Mouse (Mus musculus): ENCODE measurements at regions not wholly inside any gene's neighbourhood (a gene's known extent, or its start where the extent isn't known, plus 50 kb on each side); places are given as distances from the start of the nearest gene placed in this dataset.

GRCm38 (mm10) chr12:106912782-106913181, 575.6 kb upstream of the 3110018I06Rik start:
- Histone ChIP-seq H3K4me3 (ENCODE audit: insufficient read depth, poor library complexity, severe bottlenecking) (no peak overlapping the region), H3K36me3 (ENCODE audit: control insufficient read depth, insufficient read depth) (no peaks in the 10 kb centered on the region), H3ac (ENCODE audit: control insufficient read depth, insufficient read length, low read depth) (no peak overlapping the region), H3K79me3 (ENCODE audit: low read depth) (no peaks in the 10 kb centered on the region), H3K79me2 (ENCODE audit: control insufficient read depth, insufficient read depth) (no peaks in the 10 kb centered on the region), H3K27me3 (ENCODE audit: control insufficient read depth, insufficient read depth, insufficient read length) (no peaks in the 10 kb centered on the region)
- TF ChIP-seq FOSL1 (IDR thresholded peaks at IDR 0.05; ENCODE audit: insufficient read depth, low read length, poor library complexity, severe bottlenecking) (no peak), MAX (IDR thresholded peaks at IDR 0.05) (no peak), CTCF (IDR thresholded peaks at IDR 0.05; ENCODE audit: control insufficient read depth, insufficient read depth, insufficient read length) (no peak), MYOG (IDR thresholded peaks at IDR 0.05; ENCODE audit: control insufficient read depth, extremely low read depth, insufficient read length) (no peak), USF1 (IDR thresholded peaks at IDR 0.05; ENCODE audit: low read depth) (no peak), CEBPB (IDR thresholded peaks at IDR 0.05; ENCODE audit: low read depth) (no peak), MYOD1 (IDR thresholded peaks at IDR 0.05; ENCODE audit: control insufficient read depth, insufficient read length, low read depth) (no peak)

- Histone ChIP-seq H3K79me3 (ENCODE audit: low read depth) (no peaks in the 10 kb centered on the region), H3K79me2 (ENCODE audit: control insufficient read depth, insufficient read depth) (no peaks in the 10 kb centered on the region), H3K4me3 (ENCODE audit: insufficient read depth, poor library complexity, severe bottlenecking) (no peak overlapping the region), H3K36me3 (ENCODE audit: control insufficient read depth, insufficient read depth) (no peaks in the 10 kb centered on the region), H3ac (ENCODE audit: control insufficient read depth, insufficient read length, low read depth) (no peak overlapping the region), H3K27me3 (ENCODE audit: control insufficient read depth, insufficient read depth, insufficient read length) (no peaks in the 10 kb centered on the region)
- TF ChIP-seq MAX (IDR thresholded peaks at IDR 0.05) (no peak), USF1 (IDR thresholded peaks at IDR 0.05; ENCODE audit: low read depth) (no peak), FOSL1 (IDR thresholded peaks at IDR 0.05; ENCODE audit: insufficient read depth, low read length, poor library complexity, severe bottlenecking) (no peak)
Measured at GRCm38 (mm10) chr12:106922571-106922991, 565.9 kb upstream of the 3110018I06Rik start.

- H3K4me3 ChIP-seq (ENCODE audit: insufficient read depth, poor library complexity, severe bottlenecking): no peak overlapping the region
- no peaks in the 10 kb centered on the region for H3K27me3 ChIP-seq (ENCODE audit: control insufficient read depth, insufficient read depth, insufficient read length)
- TF ChIP-seq CEBPB (IDR thresholded peaks at IDR 0.05; ENCODE audit: low read depth) (no peak), FOSL1 (IDR thresholded peaks at IDR 0.05; ENCODE audit: insufficient read depth, low read length, poor library complexity, severe bottlenecking) (no peak), CTCF (IDR thresholded peaks at IDR 0.05; ENCODE audit: control insufficient read depth, insufficient read depth, insufficient read length) (no peak), MYOD1 (IDR thresholded peaks at IDR 0.05; ENCODE audit: control insufficient read depth, insufficient read length, low read depth) (no peak), MYOG (IDR thresholded peaks at IDR 0.05; ENCODE audit: control insufficient read depth, extremely low read depth, insufficient read length) (no peak), MAX (IDR thresholded peaks at IDR 0.05) (no peak), USF1 (IDR thresholded peaks at IDR 0.05; ENCODE audit: low read depth) (no peak)
- H3K79me2 ChIP-seq (ENCODE audit: control insufficient read depth, insufficient read depth): no peaks in the 10 kb centered on the region
- no peak overlapping the region for H3ac ChIP-seq (ENCODE audit: control insufficient read depth, insufficient read length, low read depth)
- no peaks in the 10 kb centered on the region for H3K36me3 ChIP-seq (ENCODE audit: control insufficient read depth, insufficient read depth)
- no peaks in the 10 kb centered on the region for H3K79me3 ChIP-seq (ENCODE audit: low read depth)
Measured at GRCm38 (mm10) chr12:106928389-106928788, 560.0 kb upstream of the 3110018I06Rik start.

GRCm38 (mm10) chr12:106929161-106929560, 559.3 kb upstream of the 3110018I06Rik start:
- no peak for TF ChIP-seq MAX (IDR thresholded peaks at IDR 0.05)
- no peak for TF ChIP-seq MYOD1 (IDR thresholded peaks at IDR 0.05; ENCODE audit: control insufficient read depth, insufficient read length, low read depth)
- TF ChIP-seq CTCF (IDR thresholded peaks at IDR 0.05; ENCODE audit: control insufficient read depth, insufficient read depth, insufficient read length): no peak
- no peak for TF ChIP-seq USF1 (IDR thresholded peaks at IDR 0.05; ENCODE audit: low read depth)
- TF ChIP-seq MYOG (IDR thresholded peaks at IDR 0.05; ENCODE audit: control insufficient read depth, extremely low read depth, insufficient read length): no peak
- TF ChIP-seq FOSL1 (IDR thresholded peaks at IDR 0.05; ENCODE audit: insufficient read depth, low read length, poor library complexity, severe bottlenecking): no peak
- no peak for TF ChIP-seq CEBPB (IDR thresholded peaks at IDR 0.05; ENCODE audit: low read depth)
- H3K79me3 ChIP-seq (ENCODE audit: low read depth): no peaks in the 10 kb centered on the region
- H3K27me3 ChIP-seq (ENCODE audit: control insufficient read depth, insufficient read depth, insufficient read length): no peaks in the 10 kb centered on the region
- H3K36me3 ChIP-seq (ENCODE audit: control insufficient read depth, insufficient read depth): no peaks in the 10 kb centered on the region
- no peak overlapping the region for H3ac ChIP-seq (ENCODE audit: control insufficient read depth, insufficient read length, low read depth)
- no peaks in the 10 kb centered on the region for H3K79me2 ChIP-seq (ENCODE audit: control insufficient read depth, insufficient read depth)
- H3K4me3 ChIP-seq (ENCODE audit: insufficient read depth, poor library complexity, severe bottlenecking): no peak overlapping the region

- Histone ChIP-seq H3K79me3 (ENCODE audit: low read depth) (no peaks in the 10 kb centered on the region), H3K79me2 (ENCODE audit: control insufficient read depth, insufficient read depth) (no peaks in the 10 kb centered on the region), H3K27me3 (ENCODE audit: control insufficient read depth, insufficient read depth, insufficient read length) (no peaks in the 10 kb centered on the region), H3ac (ENCODE audit: control insufficient read depth, insufficient read length, low read depth) (no peak overlapping the region), H3K36me3 (ENCODE audit: control insufficient read depth, insufficient read depth) (no peaks in the 10 kb centered on the region), H3K4me3 (ENCODE audit: insufficient read depth, poor library complexity, severe bottlenecking) (no peak overlapping the region)
- TF ChIP-seq CTCF (IDR thresholded peaks at IDR 0.05; ENCODE audit: control insufficient read depth, insufficient read depth, insufficient read length): no peak
- no peak for TF ChIP-seq FOSL1 (IDR thresholded peaks at IDR 0.05; ENCODE audit: insufficient read depth, low read length, poor library complexity, severe bottlenecking)
- TF ChIP-seq USF1 (IDR thresholded peaks at IDR 0.05; ENCODE audit: low read depth): no peak
- no peak for TF ChIP-seq MAX (IDR thresholded peaks at IDR 0.05)
- no peak for TF ChIP-seq CEBPB (IDR thresholded peaks at IDR 0.05; ENCODE audit: low read depth)
- no peak for TF ChIP-seq MYOG (IDR thresholded peaks at IDR 0.05; ENCODE audit: control insufficient read depth, extremely low read depth, insufficient read length)
- TF ChIP-seq MYOD1 (IDR thresholded peaks at IDR 0.05; ENCODE audit: control insufficient read depth, insufficient read length, low read depth): no peak
Measured at GRCm38 (mm10) chr12:106931591-106931990, 556.8 kb upstream of the 3110018I06Rik start.

GRCm38 (mm10) chr12:106939381-106939780, 549.1 kb upstream of the 3110018I06Rik start:
- H3K79me2 ChIP-seq (ENCODE audit: control insufficient read depth, insufficient read depth): no peaks in the 10 kb centered on the region
- H3K36me3 ChIP-seq (ENCODE audit: control insufficient read depth, insufficient read depth): no peaks in the 10 kb centered on the region
- no peak overlapping the region for H3K4me3 ChIP-seq (ENCODE audit: insufficient read depth, poor library complexity, severe bottlenecking)
- TF ChIP-seq MYOG (IDR thresholded peaks at IDR 0.05; ENCODE audit: control insufficient read depth, extremely low read depth, insufficient read length): no peak
- no peak for TF ChIP-seq USF1 (IDR thresholded peaks at IDR 0.05; ENCODE audit: low read depth)
- no peak for TF ChIP-seq CTCF (IDR thresholded peaks at IDR 0.05; ENCODE audit: control insufficient read depth, insufficient read depth, insufficient read length)
- TF ChIP-seq MYOD1 (IDR thresholded peaks at IDR 0.05; ENCODE audit: control insufficient read depth, insufficient read length, low read depth): no peak
- no peak for TF ChIP-seq MAX (IDR thresholded peaks at IDR 0.05)
- no peak for TF ChIP-seq FOSL1 (IDR thresholded peaks at IDR 0.05; ENCODE audit: insufficient read depth, low read length, poor library complexity, severe bottlenecking)
- TF ChIP-seq CEBPB (IDR thresholded peaks at IDR 0.05; ENCODE audit: low read depth): no peak
- H3ac ChIP-seq (ENCODE audit: control insufficient read depth, insufficient read length, low read depth): no peak overlapping the region
- no peaks in the 10 kb centered on the region for H3K79me3 ChIP-seq (ENCODE audit: low read depth)
- no peaks in the 10 kb centered on the region for H3K27me3 ChIP-seq (ENCODE audit: control insufficient read depth, insufficient read depth, insufficient read length)
